Mouse (Mus musculus) inflammation-experienced regulatory T-cells (primary cell): Measurements from ENCODE around the gene Paqr9. TPM values are rescaled to one million over a fixed set of nuclear protein-coding genes. Genes with fewer than 3 reads are reported as not detected.

Source experiments
- polyA plus RNA-seq, 2 experiments: library from polyadenylated mRNA; unstranded; fragments of 100-300 nt; shearing (Covaris generic); gene quantifications; one replicate each; pipeline ENCODE4 v1.2.1; 2017

The Paqr9 gene
- polyA plus RNA-seq, result under 1 TPM; 0.05 to 0.69 TPM

DNA sequence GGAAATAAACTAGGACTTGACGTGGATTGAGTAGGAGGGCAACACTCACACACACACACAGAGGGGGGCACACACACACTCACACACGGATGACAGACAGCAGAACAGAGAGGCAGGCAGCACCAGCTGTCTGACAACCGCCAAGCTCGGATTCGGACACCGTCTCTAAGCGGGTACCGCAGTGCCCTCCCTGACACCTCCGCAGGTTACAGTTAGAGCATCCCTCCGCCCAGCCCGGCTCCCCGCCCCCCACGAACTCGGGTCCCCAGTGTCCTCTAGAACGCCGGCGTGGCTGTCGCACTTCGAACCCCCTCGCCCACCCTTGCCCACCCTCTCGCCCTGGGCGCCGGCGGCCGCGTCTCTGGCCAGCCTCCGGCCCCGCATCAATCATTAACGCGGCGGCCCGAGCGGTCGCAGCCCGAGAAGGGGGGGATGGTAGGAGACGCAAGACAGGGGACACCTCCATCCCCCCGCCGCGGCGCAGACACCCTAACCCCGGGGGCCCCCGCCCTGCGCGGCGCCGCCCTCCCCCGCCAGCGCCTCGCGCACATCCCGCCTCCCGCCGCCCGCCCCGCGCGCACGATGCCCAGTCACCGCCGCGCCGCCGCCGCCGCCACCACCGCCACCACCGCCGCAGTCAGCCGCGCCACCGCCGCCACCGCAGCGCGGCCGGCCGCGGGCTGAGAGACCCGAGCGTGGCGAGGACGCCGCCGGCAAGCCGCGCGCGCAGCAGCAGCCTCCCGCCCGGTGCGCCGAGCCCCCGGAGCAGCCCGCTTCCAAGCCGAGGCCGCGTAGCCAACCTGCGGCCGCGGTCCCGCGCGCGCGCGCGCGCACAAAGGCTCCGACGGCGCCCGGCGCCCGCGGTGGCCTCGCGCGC, at the start of gene Paqr9:
Gene Paqr9, plus strand, starts transcription at position 599 of the 877 bp plus-strand sequence.

DNA sequence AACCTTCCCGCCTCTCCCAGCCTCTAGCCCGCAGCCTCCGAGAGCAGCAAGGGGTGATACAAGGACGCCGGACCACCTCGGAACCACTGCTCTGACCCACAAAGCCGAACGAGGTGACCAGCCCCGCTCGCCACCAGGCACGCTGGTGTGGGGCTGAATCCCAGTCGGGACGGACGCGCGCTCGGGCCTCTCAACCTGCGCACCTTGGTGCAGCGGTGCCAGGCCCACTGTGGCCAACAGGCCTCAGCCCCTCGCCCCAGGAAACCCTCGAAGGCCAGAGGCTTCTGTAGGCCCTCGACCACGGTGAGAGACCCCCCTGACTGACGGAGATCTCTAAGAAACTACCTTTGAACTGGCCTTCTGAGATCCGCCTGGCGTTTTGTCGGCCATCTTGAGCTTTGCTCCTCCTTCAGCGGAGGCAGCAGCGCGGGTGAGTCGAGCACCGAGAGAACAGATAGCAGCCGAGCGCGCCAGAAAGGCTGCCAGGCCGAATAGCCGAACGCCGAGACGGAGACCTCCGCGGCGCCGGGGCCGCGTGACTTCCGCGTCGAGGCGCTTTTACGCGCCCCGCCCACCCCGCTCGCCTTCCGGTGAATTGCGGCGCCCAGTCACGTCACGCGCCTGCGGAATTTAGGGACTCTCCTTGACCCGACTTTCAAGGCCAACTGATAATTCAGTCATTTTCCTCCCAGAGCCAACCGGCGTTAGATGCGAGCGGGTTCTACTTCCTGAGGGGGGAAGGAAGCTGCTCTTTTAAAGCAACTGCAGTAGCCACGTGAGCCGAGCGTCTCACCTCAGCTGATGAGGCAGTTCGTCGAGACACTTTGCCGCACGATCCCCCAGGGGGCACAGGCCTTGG, 47.8 kb upstream of the Paqr9 start, which contains the start of gene U2surp:
Gene U2surp, minus strand, starts transcription at position 525 of the 859 bp plus-strand sequence.

Other genes with a start within 250 kb of the Paqr9 start
- gene Chst2, start 152.9 kb upstream of the Paqr9 start, polyA plus RNA-seq, result 10 to 100 TPM in 1 of 2 experiments, 1 to 10 TPM in 1; 8.8 to 20.7 TPM
- 100 to 1,000 TPM; 129 to 144 TPM for gene U2surp, start 47.7 kb upstream of the Paqr9 start, polyA plus RNA-seq
- gene Pcolce2, start 77.9 kb downstream of the Paqr9 start, polyA plus RNA-seq, result 1 to 10 TPM in 1 of 2 experiments, under 1 TPM in 1; 0.08 to 1.2 TPM
- 1 to 10 TPM in 1 of 2 experiments, under 1 TPM in 1; 0.99 to 2.4 TPM for gene Trpc1, start 190.7 kb downstream of the Paqr9 start, polyA plus RNA-seq